Mouse (Mus musculus): ENCODE measurements around the gene Nid2. TPM values are rescaled to one million over a fixed set of nuclear protein-coding genes. Genes with fewer than 3 reads are reported as not detected.

Nid2 gene
- polyA plus RNA-seq, 1 experiment = 5.9 TPM

DNA sequence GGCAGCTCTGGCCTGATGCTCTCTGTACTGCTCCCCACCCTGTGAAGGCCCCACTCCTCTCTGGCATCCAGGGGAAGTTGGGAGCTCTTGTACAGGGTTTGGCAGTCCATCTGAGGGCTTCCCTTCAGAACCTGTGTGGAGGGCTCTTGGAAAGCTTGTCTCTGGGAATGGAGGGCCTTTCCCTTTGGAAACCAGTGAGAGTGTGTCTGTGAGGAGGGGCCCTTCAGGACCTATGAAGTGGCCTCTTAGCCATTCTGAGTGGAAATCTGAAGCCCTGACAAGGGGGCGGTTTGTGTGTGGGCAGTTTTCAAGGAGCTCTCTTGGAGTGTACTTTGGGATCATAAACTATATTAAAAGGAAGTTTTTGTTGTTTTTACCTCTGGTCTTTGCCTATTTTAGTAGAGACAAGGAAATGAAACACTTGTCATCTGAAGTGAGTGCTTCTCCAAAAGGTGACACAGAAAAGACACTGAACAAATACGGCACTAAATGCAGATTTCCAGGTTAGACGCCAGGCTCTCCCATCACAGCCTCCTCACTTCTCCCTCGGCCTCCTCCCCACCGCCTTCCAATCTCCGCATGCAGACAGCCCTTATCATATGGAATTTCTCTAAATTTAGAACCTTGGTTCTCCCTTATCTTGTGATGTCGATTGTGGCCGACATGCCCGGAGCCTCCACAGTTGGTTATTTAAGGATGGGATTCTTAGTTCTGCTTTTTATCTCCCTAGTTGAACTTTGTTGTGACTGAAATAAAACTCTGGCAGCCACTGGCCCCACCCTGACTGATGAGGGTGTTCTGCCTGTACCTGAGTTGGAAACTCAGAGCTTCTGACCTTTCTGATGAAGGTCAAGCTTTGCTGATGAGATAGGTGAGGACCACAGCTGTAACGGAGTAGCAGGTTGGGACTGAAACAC lies 8.5 kb downstream of the Nid2 start:
- TF ChIP-seq POLR2A (IDR thresholded peaks at IDR 0.05; ENCODE audit: low read depth, low read length) = no peak
- TF ChIP-seq CTCF (IDR thresholded peaks at IDR 0.05; ENCODE audit: extremely low read depth, insufficient read depth, insufficient read length, insufficient replicate concordance) = no peak
- no peak overlapping the region for H3K4me3 ChIP-seq (ENCODE audit: extremely low read depth, insufficient read depth, insufficient read length)
- H3K27me3 ChIP-seq (ENCODE audit: control insufficient read depth, insufficient read depth, low read length) = no peaks in the 10 kb centered on the region
- 68% methylated on average over 10 of the region's 10 CpGs for WGBS
- DNase-seq (ENCODE audit: low read depth in 1 of 2, low spot score in 2 of 2) = no peak
- no peak overlapping the region for H3K27ac ChIP-seq (ENCODE audit: insufficient read depth, low read length)
- H3K4me1 ChIP-seq (ENCODE audit: control insufficient read depth, insufficient read depth, insufficient read length) = no peaks in the 10 kb centered on the region
- H3K36me3 ChIP-seq (ENCODE audit: control insufficient read depth, insufficient read depth, low read length) = no peaks in the 10 kb centered on the region

DNA sequence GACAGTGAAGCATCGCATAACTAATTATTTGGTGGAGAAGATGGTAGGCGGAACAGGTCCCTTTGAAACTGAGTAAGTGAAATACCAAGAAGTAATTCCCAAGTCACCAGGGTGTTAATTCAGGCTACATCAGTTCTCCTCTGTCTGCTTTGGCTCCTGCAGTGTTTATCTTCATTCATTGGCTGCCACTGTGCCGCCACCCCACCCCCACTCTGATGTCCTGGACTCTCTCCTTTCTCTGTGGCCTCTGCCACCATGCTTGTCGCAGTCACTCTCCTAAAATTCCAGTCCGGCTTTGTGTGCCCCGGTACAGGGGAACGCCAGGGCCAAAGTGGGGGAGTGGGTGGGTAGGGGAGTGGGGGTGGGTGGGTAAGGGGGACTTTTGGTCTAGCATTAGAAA lies 9.7 kb downstream of the Nid2 start:
- no peaks in the 10 kb centered on the region for H3K4me1 ChIP-seq (ENCODE audit: control insufficient read depth, insufficient read depth, insufficient read length)
- DNase-seq (ENCODE audit: low read depth in 1 of 2, low spot score in 2 of 2) = no peak
- H3K27ac ChIP-seq (ENCODE audit: insufficient read depth, low read length) = no peak overlapping the region
- 94% methylated on average over 7 of the region's 7 CpGs for WGBS
- no peak overlapping the region for H3K4me3 ChIP-seq (ENCODE audit: extremely low read depth, insufficient read depth, insufficient read length)
- H3K27me3 ChIP-seq (ENCODE audit: control insufficient read depth, insufficient read depth, low read length) = no peaks in the 10 kb centered on the region
- no peaks in the 10 kb centered on the region for H3K36me3 ChIP-seq (ENCODE audit: control insufficient read depth, insufficient read depth, low read length)
- TF ChIP-seq POLR2A (IDR thresholded peaks at IDR 0.05; ENCODE audit: low read depth, low read length) (no peak), CTCF (IDR thresholded peaks at IDR 0.05; ENCODE audit: extremely low read depth, insufficient read depth, insufficient read length, insufficient replicate concordance) (no peak)

DNA sequence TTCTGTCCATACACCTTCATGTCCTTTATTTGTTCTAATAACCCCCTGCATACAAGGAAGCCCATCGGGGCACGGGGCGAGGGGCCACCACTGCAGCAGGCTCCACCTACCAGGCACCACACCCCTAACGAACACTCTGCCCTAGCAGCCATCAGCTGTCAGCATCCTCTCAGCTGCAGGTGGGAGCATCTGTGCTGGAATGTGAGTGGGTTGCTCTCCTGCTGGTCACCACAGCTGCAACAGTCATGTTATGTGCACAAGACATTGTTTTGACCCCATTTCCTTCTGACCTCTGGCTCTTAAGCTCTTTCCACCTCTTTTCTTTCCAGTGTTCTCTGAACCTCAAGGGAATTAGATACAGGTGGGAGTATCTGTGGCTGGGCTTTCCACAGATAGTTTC lies 10.9 kb downstream of the Nid2 start:
- WGBS = 76% methylated on average over 4 of the region's 4 CpGs
- no peak for TF ChIP-seq POLR2A (IDR thresholded peaks at IDR 0.05; ENCODE audit: low read depth, low read length)
- TF ChIP-seq CTCF (IDR thresholded peaks at IDR 0.05; ENCODE audit: extremely low read depth, insufficient read depth, insufficient read length, insufficient replicate concordance) = no peak
- H3K4me1 ChIP-seq (ENCODE audit: control insufficient read depth, insufficient read depth, insufficient read length) = no peaks in the 10 kb centered on the region
- H3K27ac ChIP-seq (ENCODE audit: insufficient read depth, low read length) = no peak overlapping the region
- DNase-seq (ENCODE audit: low read depth in 1 of 2, low spot score in 2 of 2) = no peak
- no peaks in the 10 kb centered on the region for H3K27me3 ChIP-seq (ENCODE audit: control insufficient read depth, insufficient read depth, low read length)
- no peak overlapping the region for H3K4me3 ChIP-seq (ENCODE audit: extremely low read depth, insufficient read depth, insufficient read length)
- no peaks in the 10 kb centered on the region for H3K36me3 ChIP-seq (ENCODE audit: control insufficient read depth, insufficient read depth, low read length)

DNA sequence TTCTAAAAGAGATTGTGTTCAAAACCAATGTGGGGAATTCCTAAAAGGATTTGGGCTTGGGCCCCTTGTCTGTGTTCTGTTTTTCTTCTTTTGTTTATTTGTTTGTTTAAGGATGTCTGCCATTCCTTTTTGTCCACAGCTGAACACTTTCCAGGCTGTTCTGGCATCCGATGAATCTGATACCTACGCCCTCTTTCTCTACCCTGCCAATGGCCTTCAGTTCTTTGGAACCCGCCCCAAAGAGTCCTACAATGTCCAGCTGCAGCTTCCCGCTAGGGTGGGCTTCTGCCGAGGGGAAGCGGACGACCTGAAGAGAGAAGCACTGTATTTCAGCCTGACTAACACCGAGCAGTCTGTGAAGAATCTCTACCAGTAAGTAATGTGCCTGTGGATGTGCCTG lies 12.5 kb downstream of the Nid2 start:
- TF ChIP-seq CTCF (IDR thresholded peaks at IDR 0.05; ENCODE audit: extremely low read depth, insufficient read depth, insufficient read length, insufficient replicate concordance) (no peak), POLR2A (IDR thresholded peaks at IDR 0.05; ENCODE audit: low read depth, low read length) (no peak)
- H3K27ac ChIP-seq (ENCODE audit: insufficient read depth, low read length) = no peak overlapping the region
- DNase-seq (ENCODE audit: low read depth in 1 of 2, low spot score in 2 of 2) = no peak
- H3K4me3 ChIP-seq (ENCODE audit: extremely low read depth, insufficient read depth, insufficient read length) = no peak overlapping the region
- H3K36me3 ChIP-seq (ENCODE audit: control insufficient read depth, insufficient read depth, low read length) = no peaks in the 10 kb centered on the region
- WGBS = 92% methylated on average over 8 of the region's 8 CpGs
- H3K27me3 ChIP-seq (ENCODE audit: control insufficient read depth, insufficient read depth, low read length) = no peaks in the 10 kb centered on the region
- no peaks in the 10 kb centered on the region for H3K4me1 ChIP-seq (ENCODE audit: control insufficient read depth, insufficient read depth, insufficient read length)

DNA sequence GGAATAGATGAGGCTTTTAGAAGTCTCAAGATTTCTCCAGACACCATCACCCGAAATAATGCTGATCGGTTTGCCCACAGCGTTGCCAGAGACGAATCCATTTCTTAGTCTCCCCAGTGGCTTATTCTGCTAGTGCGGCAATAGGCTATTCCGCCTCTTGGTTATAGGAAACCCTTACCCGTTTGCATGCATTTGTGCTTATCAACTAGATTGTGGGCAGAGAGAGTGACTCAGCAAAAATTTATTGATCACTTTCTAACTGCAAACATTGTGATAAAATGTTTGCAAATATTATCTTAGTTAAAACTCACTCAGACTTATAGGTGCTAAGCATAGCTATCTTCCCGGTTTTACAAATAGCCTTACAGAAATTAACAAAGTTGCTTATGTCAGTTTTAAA lies 13.3 kb downstream of the Nid2 start:
- no peak for TF ChIP-seq CTCF (IDR thresholded peaks at IDR 0.05; ENCODE audit: extremely low read depth, insufficient read depth, insufficient read length, insufficient replicate concordance)
- no peak for TF ChIP-seq POLR2A (IDR thresholded peaks at IDR 0.05; ENCODE audit: low read depth, low read length)
- no peak for DNase-seq (ENCODE audit: low read depth in 1 of 2, low spot score in 2 of 2)
- WGBS = 79% methylated on average over 8 of the region's 8 CpGs
- no peaks in the 10 kb centered on the region for H3K36me3 ChIP-seq (ENCODE audit: control insufficient read depth, insufficient read depth, low read length)
- no peak overlapping the region for H3K4me3 ChIP-seq (ENCODE audit: extremely low read depth, insufficient read depth, insufficient read length)
- H3K27ac ChIP-seq (ENCODE audit: insufficient read depth, low read length) = no peak overlapping the region
- H3K27me3 ChIP-seq (ENCODE audit: control insufficient read depth, insufficient read depth, low read length) = no peaks in the 10 kb centered on the region
- no peaks in the 10 kb centered on the region for H3K4me1 ChIP-seq (ENCODE audit: control insufficient read depth, insufficient read depth, insufficient read length)

DNA sequence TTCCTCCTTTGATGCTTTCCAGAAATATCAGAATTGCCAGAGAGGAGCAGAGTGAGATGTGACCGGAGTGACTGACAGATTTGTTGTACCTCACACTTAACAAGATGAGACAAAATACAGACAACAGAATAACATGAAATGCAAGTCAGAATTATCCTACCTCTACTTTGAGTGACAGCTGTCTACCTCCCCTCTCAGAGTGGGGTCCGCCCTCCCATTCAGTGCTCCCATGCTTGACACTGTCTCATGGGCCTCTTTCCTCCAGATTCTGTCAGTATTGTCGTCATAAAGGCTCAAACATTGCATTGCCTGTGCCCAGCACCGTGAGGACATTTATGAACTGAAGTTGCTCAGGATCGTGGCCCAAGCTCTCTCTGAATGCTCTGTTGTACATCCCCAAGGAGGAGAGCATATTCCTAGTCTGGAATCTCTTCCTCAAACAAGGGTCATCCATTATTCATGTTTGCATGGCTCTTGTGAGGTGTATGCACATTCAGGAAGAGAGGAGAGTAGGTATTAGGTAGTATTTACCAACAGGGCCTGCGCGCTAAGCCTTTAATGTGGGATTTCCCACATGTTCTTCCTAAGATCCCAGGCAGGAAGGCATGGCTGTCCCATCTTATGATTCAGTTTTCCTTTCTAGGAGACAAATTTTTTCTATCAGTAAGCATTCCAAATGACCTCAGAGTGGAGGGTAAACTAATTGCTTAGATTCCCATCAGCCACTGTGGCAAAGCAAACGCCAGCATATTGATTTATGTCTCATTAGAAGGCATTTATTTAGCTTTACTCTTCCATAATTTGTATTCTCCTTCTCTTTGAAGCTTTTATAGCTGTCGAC lies 14.7 kb downstream of the Nid2 start:
- Histone ChIP-seq H3K27ac (ENCODE audit: insufficient read depth, low read length) (no peak overlapping the region), H3K4me3 (ENCODE audit: extremely low read depth, insufficient read depth, insufficient read length) (no peak overlapping the region), H3K4me1 (ENCODE audit: control insufficient read depth, insufficient read depth, insufficient read length) (no peaks in the 10 kb centered on the region), H3K27me3 (ENCODE audit: control insufficient read depth, insufficient read depth, low read length) (no peaks in the 10 kb centered on the region), H3K36me3 (ENCODE audit: control insufficient read depth, insufficient read depth, low read length) (no peaks in the 10 kb centered on the region)
- 82% methylated on average over 9 of the region's 9 CpGs for whole genome bisulfite sequencing
- TF ChIP-seq CTCF (IDR thresholded peaks at IDR 0.05; ENCODE audit: extremely low read depth, insufficient read depth, insufficient read length, insufficient replicate concordance) = no peak
- no peak for DNase-seq (ENCODE audit: low read depth in 1 of 2, low spot score in 2 of 2)

DNA sequence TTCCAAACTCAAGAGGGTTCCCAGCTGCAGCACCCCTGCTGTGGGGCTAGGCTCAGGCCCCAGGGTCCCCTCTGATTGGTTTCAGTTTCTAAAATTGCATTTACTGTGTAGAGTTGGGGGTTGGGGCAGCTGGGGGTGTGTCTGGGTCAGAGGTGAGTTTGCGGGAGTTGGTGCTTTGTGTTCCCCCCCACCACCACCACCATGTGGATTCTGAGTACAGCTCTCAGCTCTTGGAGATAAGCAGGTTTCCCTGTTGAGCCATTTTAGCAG lies 15.2 kb downstream of the Nid2 start:
- no peak overlapping the region for H3K27ac ChIP-seq (ENCODE audit: insufficient read depth, low read length)
- DNase-seq (ENCODE audit: low read depth in 1 of 2, low spot score in 2 of 2) = no peak
- TF ChIP-seq POLR2A (IDR thresholded peaks at IDR 0.05; ENCODE audit: low read depth, low read length) (no peak), CTCF (IDR thresholded peaks at IDR 0.05; ENCODE audit: extremely low read depth, insufficient read depth, insufficient read length, insufficient replicate concordance) (no peak)
- H3K4me1 ChIP-seq (ENCODE audit: control insufficient read depth, insufficient read depth, insufficient read length) = no peaks in the 10 kb centered on the region
- H3K27me3 ChIP-seq (ENCODE audit: control insufficient read depth, insufficient read depth, low read length) = no peaks in the 10 kb centered on the region
- H3K36me3 ChIP-seq (ENCODE audit: control insufficient read depth, insufficient read depth, low read length) = no peaks in the 10 kb centered on the region
- 77% methylated on average over 1 of the region's 1 CpGs for WGBS
- H3K4me3 ChIP-seq (ENCODE audit: extremely low read depth, insufficient read depth, insufficient read length) = no peak overlapping the region

Measured in spleen, adult 2 months (tissue).